Mouse (Mus musculus) kidney, embryonic 14.5 days (tissue): Measurements from ENCODE around the gene Disp1. TPM values are rescaled to one million over a fixed set of nuclear protein-coding genes. Genes with fewer than 3 reads are reported as not detected.
A peak's percentile ranks its signal among the peaks of the same experiment; 100 is the strongest.

Experiments
- ATAC-seq: fragments of 200-750 bp; cut with Nextera tagmentation; 2 replicates; pipeline ENCODE4 v1.8.0; 2017; ENCODE audit warnings: moderate number of reproducible peaks, mild to moderate bottlenecking, moderate TSS enrichment, moderate library complexity; ENCODE audit not compliant: low FRiP score, low TSS enrichment
- H3K27ac ChIP-seq: fragments of 300-500 bp; sonication (generic); 2 replicates; pipeline ENCODE4 v1.5.1; 2014; ENCODE audit warnings: low read depth, mild to moderate bottlenecking, low read length, moderate library complexity, mixed read lengths
- H3K27me3 ChIP-seq: fragments of 300-500 bp; sonication (generic); 2 replicates; pipeline ENCODE4 v1.6.1; 2014; ENCODE audit warnings: mild to moderate bottlenecking, low read length; ENCODE audit not compliant: control insufficient read depth, insufficient read depth
- H3K36me3 ChIP-seq: fragments of 300-500 bp; sonication (generic); 2 replicates; pipeline ENCODE4 v1.6.1; 2014; ENCODE audit warnings: low read length, mixed read lengths; ENCODE audit not compliant: control insufficient read depth, insufficient read depth
- H3K4me1 ChIP-seq: fragments of 300-500 bp; sonication (generic); 2 replicates; pipeline ENCODE4 v1.6.1; 2014; ENCODE audit warnings: low read length, mixed read lengths; ENCODE audit not compliant: control insufficient read depth, insufficient read depth
- H3K4me2 ChIP-seq: fragments of 300-500 bp; sonication (generic); replicated peaks from 2 replicates; pipeline ENCODE4 v1.6.1; 2014; ENCODE audit warnings: low read depth, mild to moderate bottlenecking, low read length
- H3K4me3 ChIP-seq: fragments of 300-500 bp; sonication (generic); 2 replicates; pipeline ENCODE4 v1.5.1; 2014; ENCODE audit warnings: mild to moderate bottlenecking, low read length
- H3K9ac ChIP-seq: fragments of 300-500 bp; sonication (generic); 2 replicates; pipeline ENCODE4 v1.6.1; 2014; ENCODE audit warnings: low read depth, mild to moderate bottlenecking, low read length, moderate library complexity
- H3K9me3 ChIP-seq: fragments of 300-500 bp; sonication (generic); 2 replicates; pipeline ENCODE4 v1.6.1; 2016; ENCODE audit warnings: low read length; ENCODE audit not compliant: control insufficient read depth
- whole genome bisulfite sequencing: fragments of 180-500 bp; shearing (Covaris S2); extraction: QIAGEN DNeasy Blood & Tissue Kit; methylation state at CpG from one replicate; pipeline ENCODE4 v1.1.7; 2014; 5-methylcytosine and 5-hydroxymethylcytosine counted together
- polyA plus RNA-seq: library from polyadenylated mRNA; unstranded; fragments of >200 nt; fragmentation: Nextera tagmentation; extraction: Ambion mirVana; gene quantifications from 2 replicates; pipeline ENCODE4 v1.2.1, GENCODE M21; 2014

Disp1 gene
- polyA plus RNA-seq, 1 experiment from 2014 or later: 16.9 TPM

- Histone ChIP-seq H3K27ac (peak overlapping the region; percentile 24; the same call in 1 of the 2 replicates), H3K27me3 (no peaks in the 10 kb centered on the region), H3K9ac (no peak overlapping the region; the same call in 1 of the 2 replicates), H3K36me3 (no peaks in the 10 kb centered on the region), H3K4me3 (no peak overlapping the region), H3K4me1 (peaks cover 53% of the 10 kb centered on the region), H3K4me2 (no peak overlapping the region), H3K9me3 (no peaks in the 10 kb centered on the region)
- ATAC-seq: peak; percentile 56
- 58% methylated on average over 15 of the region's 15 CpGs for WGBS
These were observed 104.1 kb downstream of the Disp1 start for GRCm38 (mm10) chr1:183116946-183117826.

- H3K4me1 ChIP-seq: peaks cover 53% of the 10 kb centered on the region
- H3K27ac ChIP-seq: peak overlapping the region; percentile 34; the same call in 1 of the 2 replicates
These were observed 104.9 kb downstream of the Disp1 start for GRCm38 (mm10) chr1:183116441-183116840.

GRCm38 (mm10) chr1:183115076-183115475, 106.2 kb downstream of the Disp1 start:
- Histone ChIP-seq H3K36me3 (no peaks in the 10 kb centered on the region), H3K4me1 (peaks cover 44% of the 10 kb centered on the region), H3K4me2 (no peak overlapping the region), H3K9me3 (no peaks in the 10 kb centered on the region), H3K27ac (no peak overlapping the region), H3K9ac (no peak overlapping the region), H3K27me3 (no peaks in the 10 kb centered on the region), H3K4me3 (no peak overlapping the region)
- no peak for ATAC-seq
- WGBS: 71% methylated on average over 7 of the region's 7 CpGs

More at GRCm38 (mm10) chr1:183116441-183116840, 104.9 kb downstream of the Disp1 start:
- Histone ChIP-seq H3K36me3 (no peaks in the 10 kb centered on the region), H3K27me3 (no peaks in the 10 kb centered on the region), H3K4me3 (no peak overlapping the region), H3K9ac (no peak overlapping the region), H3K9me3 (no peaks in the 10 kb centered on the region), H3K4me2 (no peak overlapping the region)
- WGBS: 32% methylated on average over 10 of the region's 10 CpGs
- ATAC-seq: no peak

- ATAC-seq: no peak
- no peak overlapping the region for H3K4me3 ChIP-seq
- H3K27ac ChIP-seq: no peak overlapping the region
- H3K4me1 ChIP-seq: peaks cover 42% of the 10 kb centered on the region
- WGBS: 70% methylated on average over 6 of the region's 6 CpGs
- no peaks in the 10 kb centered on the region for H3K36me3 ChIP-seq
- no peak overlapping the region for H3K4me2 ChIP-seq
- no peak overlapping the region for H3K9ac ChIP-seq
- no peaks in the 10 kb centered on the region for H3K27me3 ChIP-seq
- no peaks in the 10 kb centered on the region for H3K9me3 ChIP-seq
These were observed 106.8 kb downstream of the Disp1 start for GRCm38 (mm10) chr1:183114554-183114953.

GRCm38 (mm10) chr1:183113546-183113945, 107.8 kb downstream of the Disp1 start:
- no peak overlapping the region for H3K4me3 ChIP-seq
- H3K4me1 ChIP-seq: peaks cover 42% of the 10 kb centered on the region
- peak; percentile 75 for ATAC-seq
- H3K27me3 ChIP-seq: no peaks in the 10 kb centered on the region
- H3K9me3 ChIP-seq: no peaks in the 10 kb centered on the region
- H3K4me2 ChIP-seq: no peak overlapping the region; the same call in 1 of the 2 replicates
- H3K36me3 ChIP-seq: no peaks in the 10 kb centered on the region
- WGBS: 24% methylated on average over 9 of the region's 9 CpGs
- H3K27ac ChIP-seq: peak overlapping the region; percentile 31
- no peak overlapping the region for H3K9ac ChIP-seq

- no peak overlapping the region for H3K9ac ChIP-seq
- no peaks in the 10 kb centered on the region for H3K36me3 ChIP-seq
- 53% methylated on average over 2 of the region's 2 CpGs for WGBS
- ATAC-seq: peak; percentile 39; the same call in 1 of the 2 replicates
- H3K4me3 ChIP-seq: no peak overlapping the region
- H3K4me2 ChIP-seq: no peak overlapping the region
- peaks cover 15% of the 10 kb centered on the region; the same call in 1 of the 2 replicates for H3K4me1 ChIP-seq
- H3K27me3 ChIP-seq: no peaks in the 10 kb centered on the region
- H3K27ac ChIP-seq: no peak overlapping the region
- H3K9me3 ChIP-seq: no peaks in the 10 kb centered on the region
These were observed 113.8 kb downstream of the Disp1 start for GRCm38 (mm10) chr1:183107476-183107875.

- no peak overlapping the region for H3K4me3 ChIP-seq
- H3K36me3 ChIP-seq: no peaks in the 10 kb centered on the region
- no peaks in the 10 kb centered on the region for H3K9me3 ChIP-seq
- H3K27me3 ChIP-seq: no peaks in the 10 kb centered on the region
- no peak overlapping the region for H3K27ac ChIP-seq
- no peak overlapping the region for H3K9ac ChIP-seq
- no peak for ATAC-seq
- H3K4me1 ChIP-seq: peaks cover 12% of the 10 kb centered on the region; the same call in 1 of the 2 replicates
- 89% methylated on average over 5 of the region's 5 CpGs for WGBS
- no peak overlapping the region for H3K4me2 ChIP-seq
These were observed 116.6 kb downstream of the Disp1 start for GRCm38 (mm10) chr1:183104696-183105095.

- H3K27me3 ChIP-seq: no peaks in the 10 kb centered on the region
- no peak overlapping the region for H3K9ac ChIP-seq
- 78% methylated on average over 3 of the region's 3 CpGs for WGBS
These were observed 118.5 kb downstream of the Disp1 start for GRCm38 (mm10) chr1:183102775-183103174.

GRCm38 (mm10) chr1:183102153-183102552, 119.2 kb downstream of the Disp1 start:
- peaks cover 3% of the 10 kb centered on the region; the same call in 1 of the 2 replicates for H3K36me3 ChIP-seq
- WGBS: 67% methylated on average over 8 of the region's 8 CpGs
- no peak overlapping the region for H3K27ac ChIP-seq
- H3K4me1 ChIP-seq: peaks cover 1% of the 10 kb centered on the region; the same call in 1 of the 2 replicates
- no peaks in the 10 kb centered on the region for H3K27me3 ChIP-seq
- H3K4me2 ChIP-seq: no peak overlapping the region
- H3K9me3 ChIP-seq: no peaks in the 10 kb centered on the region
- no peak for ATAC-seq
- H3K9ac ChIP-seq: no peak overlapping the region
- no peak overlapping the region for H3K4me3 ChIP-seq

More at GRCm38 (mm10) chr1:183102775-183103174, 118.5 kb downstream of the Disp1 start:
- H3K4me1 ChIP-seq: peaks cover 7% of the 10 kb centered on the region; the same call in 1 of the 2 replicates
- 0 out of 2 replicates have a peak, but pooled peaks cover 3% of the 10 kb centered on the region for H3K36me3 ChIP-seq
- H3K9me3 ChIP-seq: no peaks in the 10 kb centered on the region
- H3K4me2 ChIP-seq: no peak overlapping the region
- no peak overlapping the region for H3K4me3 ChIP-seq
- H3K27ac ChIP-seq: no peak overlapping the region
- ATAC-seq: no peak
